Mouse (Mus musculus) kidney, adult 8-10 months (tissue): ENCODE results near the gene Dab1.

Source experiments
- DNase-seq, 2 experiments: peaks; one replicate each; pipeline ENCODE4 v3.0.0; 2022

The Dab1 gene

DNA sequence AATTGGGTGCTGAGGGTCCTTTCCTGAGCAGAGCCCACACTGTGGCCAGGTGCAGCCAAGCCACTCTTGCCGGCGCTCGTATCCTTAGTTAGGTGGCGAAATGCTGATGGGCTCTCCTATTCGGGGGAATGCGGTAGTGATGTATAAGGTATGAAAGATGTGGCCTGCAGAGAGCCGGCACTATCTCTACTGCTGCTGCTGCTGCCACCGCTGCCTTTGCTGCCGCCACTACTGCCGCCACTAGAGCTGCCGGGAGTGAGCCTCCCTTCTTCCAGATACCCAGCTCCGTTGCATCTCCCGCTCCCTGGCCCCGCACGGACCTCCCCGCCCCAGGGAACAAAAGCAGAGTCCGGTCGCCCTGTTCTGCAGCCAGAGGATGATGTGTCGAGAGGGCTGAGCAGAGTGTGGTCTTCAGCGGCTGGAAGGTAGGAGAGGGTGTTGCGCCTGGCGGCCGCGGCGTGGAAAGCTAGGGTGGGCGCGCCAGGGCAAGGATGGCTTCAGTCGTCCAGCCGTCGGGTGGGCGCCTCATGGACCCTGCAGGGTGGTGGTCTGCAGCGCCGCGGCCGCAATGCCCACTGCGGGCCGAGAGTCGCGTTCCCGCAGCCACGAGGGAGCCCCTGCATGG lies at the start of gene Dab1:
Dab1 (plus strand) TSS at position 39 of the 625 bp plus-strand sequence.
- DNase-seq: no peak

DNA sequence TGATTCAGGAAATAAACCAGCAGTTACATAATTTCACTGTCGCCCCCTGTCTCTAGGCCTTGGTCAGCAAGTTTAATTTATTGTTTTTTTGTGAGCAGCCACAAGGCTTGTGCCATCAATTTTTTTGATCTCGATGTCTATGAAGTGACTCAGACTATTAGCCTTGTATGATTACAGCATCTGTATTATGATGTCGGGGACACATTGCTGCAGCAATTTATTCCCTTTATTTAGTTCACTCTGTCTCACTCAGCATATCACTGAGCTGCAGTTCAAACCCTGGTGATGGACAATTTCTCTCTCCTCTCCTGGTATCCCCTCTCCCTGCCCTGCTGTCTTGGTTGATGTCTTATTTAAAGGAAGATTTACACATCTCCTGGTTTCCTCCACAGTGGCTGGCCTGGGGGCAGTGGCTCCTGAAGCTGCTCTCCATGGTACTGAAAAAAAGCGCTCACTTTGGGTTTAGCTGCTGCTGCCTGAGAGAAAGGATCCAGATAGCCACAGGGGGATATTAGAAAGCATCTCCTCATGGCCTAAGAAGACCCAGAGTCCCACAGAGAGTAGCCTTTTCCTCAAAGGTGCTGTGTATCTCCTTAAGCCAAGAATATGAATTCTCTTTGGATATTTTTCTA lies 47.3 kb upstream of the Dab1 start:
- no peak for DNase-seq

DNA sequence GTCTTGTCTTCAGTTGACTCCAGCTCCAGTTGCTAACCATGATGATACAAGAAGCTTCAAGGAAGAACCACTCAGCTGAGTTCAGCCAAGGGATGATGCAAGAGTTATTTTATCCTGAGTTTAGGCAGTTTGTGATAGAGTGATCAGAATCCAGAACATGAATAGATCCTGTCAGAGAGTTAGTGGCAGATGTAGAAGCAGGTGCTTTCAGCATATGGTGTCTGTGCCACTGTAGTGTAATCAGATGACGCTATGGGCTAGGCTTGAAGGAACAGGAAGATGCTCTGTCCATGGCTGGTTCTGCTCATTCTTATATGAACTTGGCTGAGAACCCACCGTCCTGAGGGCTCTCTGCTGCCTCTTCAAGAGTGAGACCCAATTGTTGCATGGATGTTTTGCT lies 43.6 kb upstream of the Dab1 start:
- DNase-seq: no peak

DNA sequence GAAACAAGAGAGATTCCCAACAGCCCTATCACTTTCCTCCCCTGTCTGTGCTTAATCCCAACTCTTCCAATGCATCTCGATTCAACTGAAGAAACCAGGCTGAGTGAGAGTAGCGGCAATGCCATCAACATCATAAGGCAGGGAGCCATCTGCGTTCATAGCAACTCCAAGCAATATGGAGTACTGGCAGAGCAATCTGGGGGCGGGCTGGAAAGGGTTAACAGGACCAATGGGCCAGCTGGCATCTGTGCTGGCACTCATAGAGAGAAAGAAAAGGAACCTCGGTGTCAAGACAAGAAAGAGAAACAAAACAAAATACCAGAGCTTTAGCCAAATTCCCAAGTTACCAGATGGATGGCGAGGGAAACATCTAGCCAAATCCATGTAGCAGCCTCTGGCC lies 42.9 kb upstream of the Dab1 start:
- no peak for DNase-seq

DNA sequence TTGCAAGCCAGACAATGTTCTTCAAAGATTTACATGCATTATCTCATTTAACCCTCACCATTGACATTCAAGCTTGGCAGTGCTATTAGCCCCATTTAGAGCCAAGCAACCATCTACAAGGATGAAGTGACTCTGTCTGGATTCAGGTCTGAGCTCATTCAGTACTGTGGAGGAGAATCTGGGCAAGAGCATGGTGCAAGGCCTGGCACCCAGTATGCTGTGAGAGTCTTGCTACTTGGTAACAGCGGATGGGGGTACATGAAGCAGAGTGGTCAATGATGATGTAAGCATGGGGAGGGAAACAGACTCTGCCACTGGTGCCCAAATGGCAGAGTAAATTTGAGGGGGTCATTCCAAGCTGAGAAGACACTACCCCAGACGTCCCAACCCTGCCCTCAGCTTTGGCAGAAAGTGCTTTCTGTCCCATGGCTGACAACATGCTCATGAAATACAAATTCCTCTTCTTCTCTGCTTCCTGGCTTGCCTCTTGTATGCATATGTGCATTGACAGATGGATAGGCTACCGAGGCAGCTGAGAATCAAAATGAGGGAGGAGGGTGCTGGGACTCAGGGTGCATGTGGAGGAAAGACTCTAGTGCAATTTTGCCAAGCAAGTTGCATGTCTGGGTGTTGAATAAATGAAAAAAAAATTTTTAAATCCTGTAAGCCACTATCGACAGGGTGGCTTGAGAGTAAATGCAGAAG lies 41.9 kb upstream of the Dab1 start:
- DNase-seq: no peak

DNA sequence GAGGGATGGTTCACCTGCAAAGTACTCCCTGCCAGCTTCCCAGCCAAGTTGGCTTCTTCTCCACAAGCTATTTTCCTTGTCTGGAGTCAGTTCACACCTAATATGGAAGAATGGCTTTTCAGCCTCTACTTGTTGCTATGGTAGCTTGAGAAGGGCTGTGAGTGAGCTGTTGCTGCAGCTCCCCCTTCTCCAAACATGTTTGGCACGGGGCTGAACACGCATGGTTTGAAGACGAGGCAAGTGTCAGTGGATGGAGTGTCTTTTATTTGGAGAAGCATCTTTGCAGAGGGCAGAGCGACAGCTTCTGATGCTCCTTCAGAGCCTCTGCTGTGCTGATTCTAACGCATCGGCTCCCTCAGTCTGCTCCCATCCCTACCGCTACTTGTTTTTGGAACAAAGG lies 41.3 kb upstream of the Dab1 start:
- no peak for DNase-seq

DNA sequence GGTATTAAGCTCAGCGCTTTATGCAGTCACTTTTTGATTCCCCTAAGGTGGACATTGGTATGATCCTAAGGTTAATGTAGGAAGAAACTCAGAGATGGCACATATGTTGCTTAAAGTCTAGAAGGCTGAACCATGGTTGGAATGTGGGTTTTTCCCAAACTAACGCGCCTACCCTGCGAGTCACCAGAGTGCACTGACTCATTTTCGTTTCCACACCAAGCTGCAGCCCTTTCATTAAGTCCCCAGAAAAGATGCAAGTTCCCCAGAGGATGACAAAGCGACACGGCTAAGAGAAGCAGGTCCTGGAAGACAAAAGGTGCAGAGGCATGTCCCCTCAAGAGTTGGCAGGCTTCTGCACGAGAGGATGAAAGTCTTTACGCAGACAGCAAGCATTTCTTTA lies 39.1 kb upstream of the Dab1 start:
- no peak for DNase-seq

DNA sequence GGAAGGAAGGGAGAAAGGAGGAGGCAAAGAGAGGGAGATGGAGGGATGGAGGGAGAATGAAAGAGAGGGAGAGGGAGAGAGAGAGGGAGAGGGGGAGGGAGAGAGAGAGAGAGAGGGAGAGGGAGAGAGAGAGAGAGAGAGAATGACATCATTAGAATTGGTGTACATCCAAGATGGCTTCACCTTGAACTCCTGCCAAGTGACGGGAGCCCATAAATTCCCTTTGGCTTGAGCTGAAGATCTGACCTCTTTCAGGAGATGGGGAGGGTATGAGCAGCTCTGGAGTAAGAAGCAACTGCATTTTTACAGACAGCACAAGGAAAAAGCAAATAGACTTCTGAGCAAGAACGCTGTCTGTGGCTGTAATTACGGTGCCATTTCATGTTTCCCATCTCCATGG lies 4.1 kb upstream of the Dab1 start:
- no peak for DNase-seq

DNA sequence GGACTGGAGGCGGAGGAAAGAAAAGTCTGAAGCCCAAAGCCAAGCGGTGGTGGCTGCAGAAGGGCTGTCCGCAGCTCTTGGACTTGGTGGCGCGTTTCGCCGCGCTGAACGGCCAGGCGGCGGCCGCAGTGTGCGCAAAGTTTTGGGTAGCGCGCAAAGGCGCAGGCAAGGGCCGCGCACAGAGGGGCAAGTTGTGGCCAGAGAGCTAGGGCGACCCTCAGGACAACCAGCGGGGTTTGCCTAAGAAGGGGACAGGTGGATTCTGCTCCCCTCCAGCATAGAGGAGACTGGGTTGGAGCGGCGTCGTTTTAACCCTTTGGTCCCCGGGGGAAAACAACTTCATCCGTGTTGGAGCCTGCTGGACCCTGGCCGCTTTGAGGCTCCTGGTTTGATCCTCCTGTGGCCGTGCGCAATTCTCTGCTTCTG lies 800 bp downstream of the Dab1 start:
- DNase-seq: no peak

DNA sequence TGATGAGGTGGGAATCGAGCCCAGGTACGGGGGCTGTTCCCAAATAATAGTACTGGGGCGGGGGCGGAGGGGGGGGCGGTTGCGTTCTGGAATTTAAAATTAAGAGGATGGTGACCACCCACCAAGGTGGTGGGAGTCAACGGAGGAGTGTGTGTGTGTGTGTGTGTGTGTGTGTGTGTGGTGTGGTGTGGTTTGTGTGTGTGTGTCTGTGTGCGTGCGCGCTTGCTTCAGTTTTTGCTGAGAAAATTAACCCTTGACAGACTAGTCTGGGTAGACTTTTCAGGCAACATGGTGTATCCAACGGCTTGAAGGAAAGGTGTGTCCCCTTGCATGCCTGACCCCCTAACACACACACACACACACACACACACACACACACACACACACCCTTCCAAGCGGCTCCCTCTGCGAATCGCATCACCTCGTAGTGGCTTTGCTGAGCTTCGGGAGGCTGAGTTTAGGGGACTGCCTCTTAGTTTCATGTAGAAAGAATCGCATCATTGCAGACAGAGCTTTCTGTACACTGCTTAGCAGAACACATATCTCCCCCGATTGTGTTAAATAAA lies 1.5 kb downstream of the Dab1 start:
- no peak for DNase-seq

DNA sequence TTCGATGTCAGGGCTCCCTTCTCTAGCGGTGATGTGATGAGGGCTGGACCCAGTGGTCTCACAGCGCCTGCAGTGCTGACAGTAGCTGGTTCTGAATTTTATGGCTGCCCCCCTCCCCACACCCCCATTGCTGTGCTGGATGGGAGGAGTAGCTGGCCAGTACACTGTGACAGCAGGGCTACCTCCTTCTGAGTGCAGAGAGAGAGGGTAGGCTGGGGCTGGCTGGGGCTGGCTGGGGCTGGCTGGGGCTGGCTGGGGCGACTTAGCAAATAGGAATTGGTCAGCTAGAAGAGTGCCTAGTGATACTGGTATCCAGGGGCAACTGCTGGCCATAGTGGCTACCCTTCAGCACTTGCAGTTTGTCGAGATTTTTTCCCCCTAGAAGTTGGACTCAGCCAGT lies 2.4 kb downstream of the Dab1 start:
- DNase-seq: no peak

DNA sequence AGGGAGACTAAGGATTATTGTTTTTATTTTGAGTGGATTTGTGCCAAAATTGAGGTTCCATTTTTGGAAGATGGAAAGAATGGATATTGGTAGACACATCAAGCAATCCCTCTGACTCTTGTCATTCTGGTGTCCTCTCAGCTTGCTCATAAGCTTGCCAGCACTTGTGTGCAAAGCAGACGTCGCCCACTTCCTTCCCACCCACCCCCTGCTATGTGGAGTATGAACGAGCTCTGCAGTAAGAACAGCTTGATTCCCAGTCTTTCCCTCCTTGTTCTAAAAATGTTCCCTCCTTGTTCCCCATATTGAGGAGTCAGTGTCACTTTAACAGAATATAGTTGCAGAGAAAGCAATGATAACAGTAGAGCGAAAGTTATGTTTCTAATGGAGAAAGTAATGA lies 11.0 kb downstream of the Dab1 start:
- no peak for DNase-seq

DNA sequence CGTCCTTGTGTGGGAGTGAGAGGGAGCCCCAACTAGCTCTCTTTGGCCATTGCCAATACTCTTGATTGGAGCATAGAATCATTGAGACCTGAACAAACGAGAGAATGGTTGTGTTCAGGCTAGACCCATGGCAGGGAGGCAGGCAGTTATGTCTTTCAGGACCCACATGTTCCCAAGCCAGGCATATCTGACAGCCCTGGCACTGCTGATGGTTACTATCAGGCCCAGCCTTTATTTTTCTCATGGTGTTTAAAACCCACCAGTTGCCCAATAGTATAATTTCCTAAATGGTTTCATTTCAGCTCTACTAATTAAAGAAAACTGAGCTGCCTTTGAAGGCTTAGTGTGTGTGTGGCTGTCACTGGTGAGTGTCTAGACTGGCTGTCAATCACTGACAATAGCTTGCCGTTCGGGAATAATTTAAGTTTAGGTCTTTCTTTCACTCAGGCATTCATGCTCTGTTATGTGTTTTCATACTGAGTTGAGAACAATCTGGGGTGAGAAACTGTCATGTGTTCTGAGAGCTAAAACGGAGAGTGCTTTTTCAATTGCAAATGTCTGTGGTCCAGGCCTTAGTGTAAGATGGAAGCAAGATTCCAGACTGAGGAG lies 17.1 kb downstream of the Dab1 start:
- DNase-seq: no peak

DNA sequence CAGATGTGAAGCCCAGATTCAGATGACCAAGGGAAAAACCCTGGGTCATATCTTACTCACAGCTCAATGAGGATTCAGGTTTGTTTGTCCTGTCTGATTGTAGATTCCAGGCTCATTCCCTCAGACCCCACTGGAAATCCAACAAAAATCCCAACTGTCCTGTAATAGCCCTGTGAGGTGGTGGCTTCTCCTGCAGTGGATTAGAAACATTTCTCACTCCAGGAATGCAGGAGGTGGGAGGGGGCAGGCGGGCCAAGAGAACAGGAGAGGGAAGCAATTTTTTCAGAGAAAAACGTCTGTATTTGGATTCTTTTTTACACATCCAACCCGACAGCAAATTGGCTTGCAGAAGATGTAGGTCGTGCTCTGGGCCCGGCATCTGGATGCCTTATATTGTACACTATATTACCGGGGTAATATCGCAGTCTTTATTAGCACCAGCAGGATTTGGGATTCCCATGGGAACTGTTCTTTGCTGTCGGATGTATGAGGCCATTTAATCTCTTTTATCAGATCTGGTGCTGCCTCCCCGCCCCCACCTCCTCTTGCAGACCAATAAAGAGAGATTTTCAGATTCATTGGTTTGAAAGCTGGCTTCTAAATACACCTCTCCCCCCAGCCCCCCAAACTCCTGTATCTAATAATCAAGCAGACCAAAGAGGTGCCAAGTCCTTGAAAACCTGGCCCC lies 29.2 kb downstream of the Dab1 start:
- DNase-seq: no peak

DNA sequence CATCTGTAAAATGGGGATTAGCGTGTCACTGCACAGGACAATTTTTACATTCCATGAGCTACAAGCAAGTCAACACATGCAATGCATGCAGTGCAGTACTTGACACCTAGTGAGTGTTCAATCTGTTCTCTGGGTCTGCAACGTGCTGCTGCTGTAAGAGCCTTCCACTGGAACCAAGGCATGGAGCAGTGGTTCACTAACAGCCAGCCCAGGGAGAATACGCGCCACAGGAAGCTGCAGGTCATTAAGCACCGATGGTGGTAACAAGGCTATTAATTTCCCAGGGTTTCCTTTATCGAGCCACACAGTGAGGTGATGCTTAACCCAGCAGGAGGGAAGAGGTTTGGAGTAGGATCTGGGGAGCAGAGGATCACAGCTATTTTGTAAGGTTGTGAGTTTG lies 36.6 kb downstream of the Dab1 start:
- no peak for DNase-seq

DNA sequence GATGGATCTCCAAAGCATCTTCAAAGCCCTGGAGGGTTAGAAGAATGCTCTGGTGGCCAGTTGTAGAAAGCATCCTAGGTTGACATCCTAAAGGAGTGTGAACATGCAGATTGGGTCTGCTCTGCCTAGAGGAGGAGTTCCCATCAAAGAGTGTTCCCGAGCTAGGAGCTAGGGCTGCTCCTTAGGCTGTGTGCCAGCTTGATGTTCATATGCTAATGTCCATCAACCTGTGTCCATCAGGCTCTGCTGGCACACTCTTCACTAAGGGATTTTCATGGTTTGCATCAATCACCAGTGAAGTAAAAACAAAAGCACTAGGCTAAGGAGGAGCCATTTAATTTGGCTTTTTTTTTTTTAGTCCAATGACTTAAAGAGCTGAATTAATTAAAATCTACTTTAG lies 42.2 kb downstream of the Dab1 start:
- no peak for DNase-seq

DNA sequence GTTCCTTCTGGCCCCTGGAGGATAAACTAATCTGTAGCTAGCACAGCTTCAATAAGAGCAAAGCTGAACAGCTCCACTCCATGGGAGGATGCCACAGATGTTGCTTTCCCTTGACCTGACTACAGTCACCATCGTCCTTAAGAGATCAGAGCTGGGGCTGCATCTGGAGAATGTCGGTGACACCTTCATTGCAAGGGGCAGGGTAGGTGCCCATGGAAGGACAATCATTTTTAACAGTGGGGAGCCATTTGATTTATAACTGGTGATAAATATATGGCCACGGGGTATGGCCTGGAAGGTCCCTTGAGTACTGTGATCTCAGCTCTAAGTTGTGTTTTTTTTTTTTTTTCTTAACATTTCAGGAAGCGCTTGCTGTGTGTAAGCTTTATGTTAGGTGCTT lies 48.3 kb downstream of the Dab1 start:
- no peak for DNase-seq

DNA sequence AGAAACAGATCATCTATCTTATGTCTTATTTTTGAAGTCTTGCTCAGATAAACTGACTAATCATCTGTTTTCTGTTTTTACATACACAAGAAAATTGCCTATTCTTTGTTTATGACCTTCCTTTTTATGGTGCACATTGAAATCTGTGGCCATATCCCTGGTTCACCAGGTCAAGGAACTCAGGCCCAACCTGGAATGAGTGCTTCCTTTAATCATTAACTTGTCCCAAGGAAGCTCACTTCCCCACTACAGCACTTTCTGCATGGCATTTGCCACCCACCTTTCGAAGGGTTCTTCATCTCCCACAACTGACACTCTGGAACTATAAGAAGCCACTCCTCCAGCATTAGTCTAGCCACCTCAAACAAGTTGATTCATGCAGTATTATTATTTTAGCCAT lies 58.0 kb downstream of the Dab1 start:
- DNase-seq: no peak

DNA sequence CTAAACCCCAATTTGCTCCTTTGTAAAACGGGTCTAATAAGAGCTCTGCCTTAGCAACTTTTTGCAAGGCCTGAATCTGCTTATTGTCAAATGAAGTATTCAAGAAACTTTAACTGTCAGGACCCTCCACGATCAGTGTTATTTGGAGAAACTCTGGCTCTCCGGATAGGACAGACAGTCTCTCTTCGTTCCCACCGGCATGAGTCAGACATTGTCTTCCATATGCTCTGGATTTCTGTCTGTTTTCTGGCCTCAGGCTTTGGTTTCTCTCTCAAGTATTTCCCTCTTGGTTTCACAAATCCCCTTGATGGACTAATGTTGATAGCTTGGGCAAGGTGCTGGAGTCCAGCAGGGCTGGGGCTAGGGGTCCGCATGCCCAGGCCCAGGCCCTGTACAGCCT lies 59.3 kb downstream of the Dab1 start:
- no peak for DNase-seq

DNA sequence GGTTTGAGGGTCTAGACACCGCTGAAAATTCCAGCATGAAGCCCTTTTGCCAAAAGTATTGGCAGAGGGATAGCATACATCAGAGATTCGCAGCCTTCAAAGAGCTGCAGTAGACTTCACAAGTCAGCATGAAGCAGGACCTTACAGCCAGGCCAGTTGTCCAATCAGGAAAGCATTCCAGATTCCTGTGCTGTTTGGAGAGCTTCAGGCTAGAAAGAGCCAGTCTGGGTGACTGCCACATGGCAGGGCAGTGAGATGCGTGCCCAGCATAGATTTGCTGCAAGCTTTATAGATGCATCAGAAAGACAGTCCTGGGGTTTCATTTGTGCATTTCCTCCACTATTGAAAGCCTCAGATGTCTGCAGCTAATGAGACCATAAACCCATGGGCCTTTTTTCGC lies 66.0 kb downstream of the Dab1 start:
- DNase-seq: no peak

DNA sequence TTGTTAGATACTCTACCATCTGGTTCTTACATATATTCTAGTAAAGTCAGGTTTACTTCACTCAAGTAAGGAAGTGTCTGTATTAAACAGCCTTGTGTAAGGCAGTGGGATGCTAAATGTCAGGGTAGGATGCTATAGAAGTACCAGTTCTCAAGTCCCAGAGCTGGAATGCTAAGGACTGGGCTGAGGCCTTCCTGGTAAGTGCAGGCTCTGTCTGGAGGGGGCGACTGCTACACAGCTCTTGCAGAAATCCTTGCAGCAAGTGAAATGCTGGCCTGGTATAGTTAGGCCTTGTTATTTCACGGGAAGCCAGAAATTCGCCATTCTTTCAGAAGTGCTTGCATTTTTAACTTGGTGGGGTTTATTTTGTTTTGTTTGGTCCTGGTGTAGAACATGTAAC lies 72.6 kb downstream of the Dab1 start:
- DNase-seq: no peak

DNA sequence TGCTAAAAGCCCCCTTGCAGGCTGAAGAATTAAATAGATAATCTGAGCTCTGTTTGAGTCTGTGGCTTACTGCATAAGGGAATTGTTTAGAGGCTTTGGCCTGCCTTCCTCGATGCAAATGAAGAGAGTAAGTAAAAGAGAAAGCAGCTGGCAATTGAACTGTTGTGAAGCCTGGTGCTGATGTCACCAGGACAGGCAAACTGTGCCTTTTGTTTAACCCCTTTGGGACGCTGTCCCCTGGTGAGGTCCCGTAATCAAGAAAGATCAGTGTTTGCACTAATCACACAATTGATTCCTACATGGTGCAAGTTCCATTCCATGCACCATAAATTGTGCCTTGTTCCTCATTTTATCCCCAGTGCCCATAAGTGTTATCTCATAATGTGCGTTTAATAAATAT lies 80.6 kb downstream of the Dab1 start:
- no peak for DNase-seq

DNA sequence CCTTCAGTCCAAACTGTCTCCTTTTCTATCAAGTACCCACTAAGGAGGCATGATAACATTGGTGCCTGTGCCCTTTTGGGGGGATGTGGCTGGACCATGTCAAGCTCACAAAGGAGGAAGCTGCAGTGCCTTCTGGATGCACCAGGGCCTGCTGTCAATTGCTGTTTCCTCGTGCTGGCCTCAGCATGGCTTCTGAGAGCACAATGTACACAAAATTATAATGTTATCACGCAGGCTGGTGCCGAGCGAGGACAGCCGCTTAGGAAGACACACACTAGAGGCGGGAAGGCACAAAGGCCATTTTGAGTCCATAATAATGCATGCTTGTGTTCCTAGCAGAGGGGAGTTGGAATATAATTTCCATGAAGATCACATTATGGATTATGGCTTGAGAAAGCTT lies 81.2 kb downstream of the Dab1 start:
- no peak for DNase-seq
